Mouse (Mus musculus) neutrophil, adult 83 days (primary cell): ENCODE measurements around the gene Ddx20. TPM values are rescaled to one million over a fixed set of nuclear protein-coding genes. Genes with fewer than 3 reads are reported as not detected.

Experiments
- total RNA-seq, 2 experiments: library from RNA; stranded (reverse); gene quantifications; one replicate each; pipeline ENCODE4 v1.2.4; 2023

Ddx20 gene
- 10 to 100 TPM; 12.9 to 14.9 TPM for total RNA-seq

DNA sequence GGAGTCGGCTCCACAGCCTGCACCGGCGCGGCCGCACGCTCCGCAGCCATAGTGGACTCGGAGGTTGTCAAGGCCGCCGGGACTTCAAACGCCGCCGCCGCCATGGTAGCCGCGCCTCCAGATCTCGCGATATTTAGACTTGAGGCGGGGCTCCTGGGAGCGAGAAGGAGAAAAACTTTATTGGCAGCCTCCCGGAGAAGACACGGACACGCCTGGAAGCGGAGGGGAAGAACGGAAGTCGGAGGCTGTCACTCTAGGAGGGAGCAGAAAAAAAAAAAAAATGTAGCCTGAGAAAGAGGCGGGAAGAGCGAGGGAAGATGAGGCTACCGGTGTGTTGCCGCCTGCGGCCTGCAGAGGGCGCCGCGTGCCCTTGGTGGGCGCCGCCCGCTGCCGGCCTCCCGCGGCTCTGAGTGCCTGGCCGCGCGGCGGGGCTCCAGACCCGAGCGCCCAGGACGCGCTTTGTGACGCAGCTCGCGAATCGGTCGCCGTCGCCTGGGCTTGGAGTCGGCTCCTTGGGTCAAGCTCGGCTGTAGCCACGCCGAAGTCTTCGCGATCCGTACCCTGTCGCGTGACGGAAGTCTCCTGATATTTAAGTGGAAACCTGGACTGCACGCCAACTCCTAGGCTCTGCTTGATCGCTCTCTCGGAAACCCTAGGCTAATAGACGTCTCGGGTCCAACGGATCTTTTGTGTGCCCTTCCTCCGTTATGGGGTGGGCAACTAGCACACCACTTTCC, at the start of gene Ddx20:
Gene Ddx20 (minus strand): TSS at position 251 of the 737 bp plus-strand sequence.

DNA sequence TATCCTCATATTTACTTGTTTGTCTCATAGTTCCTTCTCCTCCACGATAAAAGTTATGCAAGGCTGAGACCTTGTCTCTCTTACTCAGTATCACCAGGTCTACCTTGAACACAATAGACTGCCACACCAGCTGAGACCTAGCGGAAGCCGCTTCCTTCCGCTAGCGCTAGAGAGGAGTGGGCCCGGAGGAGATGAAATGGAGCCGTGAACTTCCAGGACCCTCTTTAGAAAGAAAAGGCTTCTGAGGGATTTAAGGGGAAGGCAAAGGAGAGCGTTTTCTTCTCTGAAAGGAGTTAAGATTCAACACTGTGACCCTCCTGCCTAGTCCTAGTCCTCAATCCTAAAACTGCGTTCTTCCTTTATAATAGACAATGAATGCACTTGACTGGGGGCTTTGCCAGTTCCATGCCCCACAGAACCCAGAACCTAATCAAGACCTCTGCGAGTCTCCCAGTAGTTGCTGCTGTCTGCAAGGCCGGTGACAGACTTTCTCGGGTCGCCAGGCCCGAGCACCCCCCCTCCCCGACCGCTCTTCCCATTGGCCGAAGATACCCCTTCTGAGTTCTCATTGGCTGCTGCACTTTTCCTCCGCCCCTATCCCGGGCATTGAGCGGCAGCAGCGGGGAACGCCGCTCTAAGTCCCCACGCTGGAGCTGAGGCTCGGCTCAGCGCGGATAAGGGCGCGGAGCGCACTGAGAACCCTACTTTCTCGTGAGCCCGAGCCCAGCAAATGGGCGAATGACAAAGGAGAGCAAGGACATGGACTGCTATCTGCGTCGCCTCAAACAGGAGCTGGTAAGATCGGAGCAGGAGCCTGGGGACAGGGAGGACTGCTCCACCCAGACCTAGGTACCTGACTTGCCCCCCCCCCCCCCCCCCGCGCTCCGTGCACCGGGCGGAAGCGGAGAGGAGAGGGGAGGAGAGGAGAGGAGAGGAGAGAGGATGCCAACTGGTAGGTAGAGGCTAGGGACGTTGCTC, 16.9 kb upstream of the Ddx20 start, which contains the start of gene Inka2:
Gene Inka2 (plus strand): TSS at position 569 of the 978 bp plus-strand sequence.

Other genes with a start within 250 kb of the Ddx20 start
- not detected for gene Kcnd3, start 235.2 kb downstream of the Ddx20 start, total RNA-seq
- gene Inka2, start 17.0 kb upstream of the Ddx20 start, total RNA-seq = under 1 TPM in 1 of 2 experiments, not detected in 1; 0.22 TPM
- gene Rap1a, start 113.8 kb upstream of the Ddx20 start, total RNA-seq = 100 to 1,000 TPM; 132 to 142 TPM
- 1 to 10 TPM; 1.9 to 2.4 TPM for gene Adora3, start 183.3 kb upstream of the Ddx20 start, total RNA-seq
- 1 to 10 TPM; 1.1 to 1.5 TPM for gene Tmigd3, start 183.3 kb upstream of the Ddx20 start, total RNA-seq
- gene I830077J02Rik, start 245.1 kb upstream of the Ddx20 start, total RNA-seq = 10 to 100 TPM; 76.4 to 89.8 TPM